Mouse (Mus musculus) neural tube, embryonic 10.5 days (tissue): ENCODE measurements at regions not wholly inside any gene's neighbourhood (a gene's known extent, or its start where the extent isn't known, plus 50 kb on each side); places are given as distances from the start of the nearest gene placed in this dataset.
A peak's percentile ranks its signal among the peaks of the same experiment; 100 is the strongest.

ENCODE experiments used
- DNase-seq: peaks from one replicate; pipeline ENCODE4 v3.0.0-alpha.2; 2017; ENCODE audit warnings: low spot score; ENCODE audit errors: extremely low spot score

DNA sequence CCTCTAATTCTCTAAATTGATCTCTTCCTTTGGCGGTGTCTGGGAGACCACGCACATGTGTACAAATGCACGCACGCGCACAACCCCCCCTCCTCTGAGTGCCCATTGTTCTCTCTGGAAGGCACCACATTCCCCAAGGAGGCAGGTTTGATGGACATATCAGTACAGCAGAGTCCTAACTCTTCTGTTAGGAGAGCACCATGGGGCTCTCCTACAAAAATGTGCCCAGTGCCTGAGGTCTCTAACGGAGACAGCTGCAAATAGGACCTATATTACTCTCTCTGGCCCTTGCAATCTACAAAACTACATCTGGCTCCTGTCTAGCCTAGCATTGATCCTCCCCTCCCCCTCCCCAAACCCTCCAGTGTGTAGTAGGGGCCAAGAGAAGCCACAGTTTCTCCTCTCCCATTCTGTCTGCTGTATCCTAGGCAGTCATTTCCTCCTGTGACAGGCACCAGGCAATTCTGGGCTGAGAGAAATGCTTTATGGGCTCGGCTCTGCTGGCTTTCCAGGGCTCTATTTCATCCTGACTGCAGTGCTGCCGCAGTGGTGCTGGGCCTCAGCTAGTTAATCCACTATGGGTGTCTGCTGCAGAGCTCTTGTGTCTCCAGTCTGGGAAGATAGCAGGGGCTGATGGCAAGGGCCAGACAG, 340.6 kb downstream of the Rps24 start:
- peak; percentile 66 for DNase-seq

- peak; percentile 66 for DNase-seq
Observed at GRCm38 (mm10) chr14:24829001-24829400, 342.1 kb downstream of the Rps24 start.

- DNase-seq = no peak
Observed at GRCm38 (mm10) chr14:24833211-24833610, 346.3 kb downstream of the Rps24 start.

DNA sequence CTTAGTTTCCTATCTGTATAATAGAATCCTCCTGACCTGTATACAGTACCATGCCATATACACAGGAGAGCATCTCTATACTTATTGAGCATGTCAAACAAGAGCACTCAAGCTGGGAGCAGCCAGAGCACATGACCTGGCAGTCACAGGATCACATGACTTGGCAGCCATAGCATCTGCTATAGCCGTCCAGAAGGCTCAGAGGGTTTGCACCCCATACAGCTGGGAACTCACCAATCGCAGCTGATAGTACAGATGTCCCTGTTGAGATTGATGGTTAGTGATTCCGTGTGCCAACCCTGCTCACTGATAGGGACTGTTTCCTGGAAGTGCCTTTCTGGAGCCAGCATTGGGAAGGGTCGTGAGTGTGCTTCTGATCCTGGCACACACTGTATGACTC, 351.3 kb downstream of the Rps24 start:
- no peak for DNase-seq

DNA sequence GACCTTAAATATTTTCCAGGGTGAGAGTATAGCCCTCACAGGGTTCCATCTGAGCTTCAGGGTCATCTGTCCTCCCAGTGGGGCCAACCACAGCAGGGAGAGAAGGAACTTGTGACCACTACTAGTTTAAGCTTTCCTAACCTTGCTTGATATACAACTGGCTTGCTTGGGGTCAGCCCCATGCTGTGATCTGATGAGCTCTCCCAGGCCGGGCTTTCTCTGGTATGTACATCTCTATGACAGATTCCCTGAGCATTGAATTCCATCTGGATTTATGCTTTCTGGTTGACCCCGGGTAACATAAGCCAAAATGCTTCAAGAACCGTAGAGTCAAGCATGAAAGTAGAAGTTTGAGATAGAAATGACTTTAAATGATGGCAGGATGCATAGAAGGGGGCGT, 352.1 kb downstream of the Rps24 start:
- DNase-seq = no peak

GRCm38 (mm10) chr14:24841715-24842496, 355.0 kb downstream of the Rps24 start:
- peak; percentile 65 for DNase-seq

- no peak for DNase-seq
Observed at GRCm38 (mm10) chr14:24843626-24844025, 356.7 kb downstream of the Rps24 start.

DNA sequence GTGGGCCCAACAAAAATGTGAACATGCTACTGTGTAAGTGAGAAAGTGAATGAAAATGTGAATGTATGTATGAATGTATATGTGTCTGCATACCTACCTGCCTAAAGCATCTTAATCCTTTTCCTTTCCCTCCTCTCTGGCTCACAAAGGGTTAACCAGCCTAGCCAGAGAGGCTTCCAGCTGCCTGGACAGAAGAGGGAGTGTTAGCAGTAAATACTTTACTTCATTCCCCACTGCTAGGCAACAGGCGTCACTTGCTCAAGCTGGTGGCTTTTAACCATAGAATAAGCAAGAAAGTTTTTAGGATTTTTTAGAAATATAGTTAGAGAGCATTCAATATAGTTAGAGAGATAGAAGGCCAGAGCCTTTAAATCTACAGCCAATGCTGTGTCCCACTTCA, 363.6 kb downstream of the Rps24 start:
- DNase-seq = no peak

GRCm38 (mm10) chr14:24854459-24854858, 367.5 kb downstream of the Rps24 start:
- no peak for DNase-seq

GRCm38 (mm10) chr14:24862171-24862570, 375.2 kb downstream of the Rps24 start:
- DNase-seq = no peak

- DNase-seq = no peak
Observed at GRCm38 (mm10) chr14:24862661-24863060, 375.7 kb downstream of the Rps24 start.

GRCm38 (mm10) chr14:24863116-24863515, 376.2 kb downstream of the Rps24 start:
- no peak for DNase-seq

- no peak for DNase-seq
Observed at GRCm38 (mm10) chr14:24865579-24866230, 378.8 kb downstream of the Rps24 start.

DNA sequence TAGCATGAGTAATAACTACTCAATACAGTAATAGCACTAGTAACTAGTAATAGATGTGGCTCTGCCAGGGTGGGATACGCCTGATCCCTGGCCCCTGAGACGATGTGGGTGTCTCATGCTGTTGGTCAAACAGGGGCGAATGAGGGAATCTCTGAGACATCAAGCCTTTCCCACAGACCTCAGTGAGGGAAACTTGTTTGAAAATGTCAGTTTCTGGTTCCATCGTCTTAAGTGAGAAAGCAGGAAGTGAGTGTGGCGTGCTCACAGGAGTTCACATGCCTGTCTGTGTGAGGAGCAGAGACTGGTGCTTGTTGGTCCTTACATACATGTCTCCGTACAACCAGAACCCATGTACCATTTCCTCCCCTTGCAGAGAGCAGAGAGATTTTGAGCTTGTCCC, 380.9 kb downstream of the Rps24 start:
- no peak for DNase-seq

GRCm38 (mm10) chr14:24868756-24869155, 381.8 kb downstream of the Rps24 start:
- DNase-seq = no peak

DNA sequence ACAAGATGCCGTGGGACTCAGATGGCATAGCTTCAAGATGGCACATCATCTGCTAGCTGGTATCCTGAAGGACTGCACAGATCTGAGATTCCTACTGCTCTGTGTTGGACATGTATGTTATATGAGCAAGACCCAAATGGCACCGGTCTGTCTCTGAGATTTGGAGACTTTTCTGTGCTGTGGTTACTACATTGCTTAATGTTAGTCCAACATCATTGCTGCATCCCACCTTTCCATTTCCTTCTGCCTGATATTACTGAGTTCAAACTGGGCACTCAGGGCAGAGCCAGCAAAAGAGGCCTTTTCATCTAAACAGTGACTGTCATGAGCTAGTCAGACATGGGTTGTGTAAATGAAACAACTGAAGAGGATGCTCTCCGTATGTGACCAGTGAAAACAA, 383.3 kb downstream of the Rps24 start:
- DNase-seq = no peak

GRCm38 (mm10) chr14:24871392-24871998, 384.6 kb downstream of the Rps24 start:
- DNase-seq = no peak

GRCm38 (mm10) chr14:24872931-24873330, 386.0 kb downstream of the Rps24 start:
- no peak for DNase-seq

DNA sequence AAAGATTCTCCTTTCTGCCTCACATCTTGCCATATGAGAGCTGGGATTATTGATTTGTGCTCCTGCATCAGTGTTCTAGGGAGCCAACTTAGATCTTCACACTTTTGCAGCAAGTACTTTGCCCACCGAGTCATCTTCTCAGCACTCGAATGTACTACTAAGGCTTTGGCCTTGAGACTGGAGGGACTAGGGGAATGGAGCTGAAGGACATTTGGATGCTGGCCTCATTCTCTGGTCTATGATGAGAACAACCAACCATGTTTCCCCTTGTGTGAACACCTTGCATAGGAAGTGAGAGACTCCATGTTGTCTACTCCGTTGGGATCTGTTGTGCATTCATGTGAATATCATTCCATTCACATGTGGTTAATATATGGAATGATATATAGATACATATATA, 386.5 kb downstream of the Rps24 start:
- DNase-seq = no peak

DNA sequence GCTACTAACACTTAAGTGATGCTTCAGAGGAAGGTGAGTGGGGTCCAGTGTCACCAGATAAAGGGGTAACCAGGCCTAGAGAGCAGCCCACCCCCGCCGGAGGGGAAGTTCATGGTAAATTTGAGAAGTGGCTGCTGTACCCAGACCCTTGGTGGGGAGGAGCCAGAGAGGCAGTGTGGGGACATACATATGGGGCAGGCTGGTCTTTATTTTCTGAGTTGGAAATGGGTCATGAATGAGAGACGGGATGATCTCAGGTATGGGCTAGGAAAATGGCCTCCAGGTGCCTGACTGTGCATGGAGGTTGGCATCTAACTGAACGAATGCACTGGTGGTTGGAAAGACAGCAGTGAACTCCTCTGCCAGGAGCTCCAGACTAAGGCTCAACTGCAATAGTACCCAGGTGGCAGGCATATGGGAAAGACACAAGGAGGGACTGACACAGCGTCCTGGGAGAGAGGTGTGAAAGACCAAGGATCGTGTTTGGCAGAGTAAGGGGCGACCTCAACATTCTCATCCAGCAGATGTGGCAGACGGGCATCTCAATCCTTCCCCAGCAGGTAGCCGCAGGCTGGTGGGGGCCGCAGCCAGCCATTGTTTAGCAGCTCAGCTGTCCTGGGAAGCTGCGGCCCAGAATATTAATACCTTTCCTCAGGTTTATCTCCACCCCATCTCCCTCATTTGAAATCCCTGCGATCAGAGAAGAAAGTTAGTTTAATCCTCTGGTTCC, 387.7 kb downstream of the Rps24 start:
- DNase-seq = no peak

DNA sequence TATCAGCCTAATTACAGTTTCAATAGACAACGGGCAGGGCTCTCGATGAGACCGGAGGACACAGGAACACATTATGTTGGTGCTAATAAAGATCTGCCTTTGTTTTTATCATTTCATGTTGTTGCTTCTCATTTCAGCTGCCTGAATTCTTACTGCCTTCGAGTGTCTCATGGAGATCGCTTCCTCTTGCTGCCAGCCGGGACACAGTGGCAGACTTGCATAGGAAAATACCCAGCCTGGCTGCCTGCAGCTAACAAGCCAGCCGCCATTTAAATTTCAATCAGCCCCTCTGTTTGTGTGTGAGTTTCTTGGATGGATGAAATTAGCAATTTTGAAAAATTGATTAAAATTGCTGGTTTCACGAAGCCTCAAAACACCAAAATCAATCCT, 388.2 kb downstream of the Rps24 start:
- DNase-seq = no peak
